Mouse (Mus musculus) heart, embryonic 14.5 days (tissue): ENCODE results near the gene Psmb1. TPM values are rescaled to one million over a fixed set of nuclear protein-coding genes. Genes with fewer than 3 reads are reported as not detected.
"Not testable (repeated sequence)": the region's sequence is repeated elsewhere in the genome, so short reads cannot be mapped to it uniquely, and the experiment has no call there.

ENCODE experiments used
- ATAC-seq: fragments of 200-750 bp; cut with Nextera tagmentation; 2 replicates; pipeline ENCODE4 v1.8.0; 2017; ENCODE audit warnings: low read depth, moderate TSS enrichment; ENCODE audit not compliant: insufficient number of reproducible peaks, insufficient read depth, low FRiP score
- H3K27ac ChIP-seq, 2 experiments: fragments of 200-500 bp in 1 of 2; fragments of 300-500 bp in 1 of 2; sonication (generic) in 1 of 2; replicated peaks in 1 of 2; 2 replicates each; pipeline ENCODE4 v1.5.1; 2012 to 2014; ENCODE audit warnings: low read depth in 2 of 2, low read length in 2 of 2, control low read depth in 1 of 2, mild to moderate bottlenecking in 1 of 2, mixed read lengths in 1 of 2; ENCODE audit not compliant: control insufficient read depth in 1 of 2, insufficient read depth in 1 of 2
- H3K27me3 ChIP-seq: fragments of 300-500 bp; sonication (generic); 2 replicates; pipeline ENCODE4 v1.6.1; 2014; ENCODE audit warnings: mild to moderate bottlenecking, low read length, control low read depth; ENCODE audit not compliant: control insufficient read depth, insufficient read depth
- H3K36me3 ChIP-seq: fragments of 300-500 bp; sonication (generic); 2 replicates; pipeline ENCODE4 v1.6.1; 2014; ENCODE audit warnings: mild to moderate bottlenecking, control low read depth, low read length, mixed read lengths; ENCODE audit not compliant: control insufficient read depth, insufficient read depth
- H3K4me1 ChIP-seq, 2 experiments: fragments of 200-500 bp in 1 of 2; fragments of 300-500 bp in 1 of 2; sonication (generic) in 1 of 2; 2 replicates each; pipeline ENCODE4 v1.6.1; 2012 to 2014; ENCODE audit warnings: low read length in 2 of 2, control low read depth in 1 of 2, mixed read lengths in 1 of 2; ENCODE audit not compliant: control insufficient read depth in 2 of 2, insufficient read depth in 2 of 2
- H3K4me2 ChIP-seq: fragments of 300-500 bp; sonication (generic); 2 replicates; pipeline ENCODE4 v1.6.1; 2014; ENCODE audit warnings: mild to moderate bottlenecking, low read length
- H3K4me3 ChIP-seq, 2 experiments: fragments of 200-500 bp in 1 of 2; fragments of 300-500 bp in 1 of 2; sonication (generic) in 1 of 2; 2 replicates each; pipeline ENCODE4 v1.5.1; 2012 to 2014; ENCODE audit warnings: low read length in 2 of 2, mild to moderate bottlenecking in 2 of 2, control low read depth in 1 of 2, low read depth in 1 of 2, moderate library complexity in 1 of 2; ENCODE audit not compliant: control insufficient read depth in 1 of 2, insufficient read depth in 1 of 2
- H3K9ac ChIP-seq: fragments of 300-500 bp; sonication (generic); 2 replicates; pipeline ENCODE4 v1.6.1; 2014; ENCODE audit warnings: mild to moderate bottlenecking, low read length
- H3K9me3 ChIP-seq: fragments of 300-500 bp; sonication (generic); 2 replicates; pipeline ENCODE4 v1.6.1; 2016; ENCODE audit warnings: low read length, control low read depth; ENCODE audit not compliant: control insufficient read depth
- WGBS: fragments of 180-500 bp; shearing (Covaris S2); extraction: QIAGEN DNeasy Blood & Tissue Kit; methylation state at CpG from one replicate; pipeline ENCODE4 v1.1.7; 2014; 5-methylcytosine and 5-hydroxymethylcytosine counted together
- polyA plus RNA-seq: library from polyadenylated mRNA; unstranded; fragments of >200 nt; fragmentation: Nextera tagmentation; extraction: Ambion mirVana; gene quantifications from 2 replicates; pipeline ENCODE4 v1.2.1, GENCODE M21; 2014

Gene Psmb1
- 211 and 225 TPM in 2 replicates for polyA plus RNA-seq

- no peaks in the 10 kb centered on the region for H3K9me3 ChIP-seq
- no peaks in the 10 kb centered on the region for H3K27me3 ChIP-seq
- WGBS = under 1% methylated on average over 63 of the region's 63 CpGs
- H3K36me3 ChIP-seq = peaks cover 30% of the 10 kb centered on the region
- H3K27ac ChIP-seq = peak within 1 kb of the TSS; percentile 68 to 86
- H3K4me3 ChIP-seq = peak within 1 kb of the TSS; percentile 78 to 87
- H3K4me2 ChIP-seq = peak within 1 kb of the TSS; percentile 90
- peak within 1 kb of the TSS; percentile 92 for H3K9ac ChIP-seq
- H3K4me1 ChIP-seq = peaks cover 0 to 32% of the 10 kb centered on the region in 2 experiments; a peak in 3 of 4 replicates
- ATAC-seq = peak; percentile 86
Measured at GRCm38 (mm10) chr17:15499656-15500394, at the start of gene Psmb1, which contains the start of gene Tbp. Gene Psmb1 (minus strand): TSS chr17:15499751. Gene Tbp (plus strand): TSS chr17:15499888.

- H3K27me3 ChIP-seq = no peaks in the 10 kb centered on the region
- H3K9ac ChIP-seq = no peak overlapping the region
Measured at GRCm38 (mm10) chr17:15546440-15546839, 46.9 kb upstream of the Psmb1 start.

GRCm38 (mm10) chr17:15543868-15544267, 44.3 kb upstream of the Psmb1 start:
- not testable (repeated sequence) for H3K4me1 ChIP-seq, H3K9me3 ChIP-seq, H3K27ac ChIP-seq, H3K9ac ChIP-seq, H3K36me3 ChIP-seq, H3K27me3 ChIP-seq, ATAC-seq, H3K4me2 ChIP-seq, H3K4me3 ChIP-seq
- WGBS = 47% methylated on average over 3 of the region's 4 CpGs

More at GRCm38 (mm10) chr17:15546440-15546839, 46.9 kb upstream of the Psmb1 start:
- 68% methylated on average over 4 of the region's 4 CpGs for WGBS
- ATAC-seq = no peak
- Histone ChIP-seq H3K4me1 (no peaks in the 10 kb centered on the region), H3K36me3 (no peaks in the 10 kb centered on the region), H3K4me2 (no peak overlapping the region), H3K27ac (no peak overlapping the region), H3K9me3 (0 out of 2 replicates have a peak, but pooled peaks cover 4% of the 10 kb centered on the region), H3K4me3 (no peak overlapping the region)

GRCm38 (mm10) chr17:15540309-15540708, 40.8 kb upstream of the Psmb1 start:
- H3K4me3 ChIP-seq = no peak overlapping the region
- 56% methylated on average over 4 of the region's 4 CpGs for WGBS
- H3K4me2 ChIP-seq = no peak overlapping the region
- no peaks in the 10 kb centered on the region for H3K36me3 ChIP-seq
- H3K27me3 ChIP-seq = 0 out of 2 replicates have a peak, but pooled peaks cover 9% of the 10 kb centered on the region
- no peak overlapping the region for H3K27ac ChIP-seq
- H3K4me1 ChIP-seq = no peaks in the 10 kb centered on the region
- 0 out of 2 replicates have a peak, but pooled peaks cover 4% of the 10 kb centered on the region for H3K9me3 ChIP-seq
- no peak overlapping the region for H3K9ac ChIP-seq
- ATAC-seq = no peak

- Histone ChIP-seq H3K9me3 (no peaks in the 10 kb centered on the region), H3K4me2 (peak overlapping the region; percentile 74), H3K36me3 (no peaks in the 10 kb centered on the region), H3K27ac (no peak overlapping the region), H3K9ac (peak overlapping the region; percentile 32), H3K27me3 (0 out of 2 replicates have a peak, but pooled peaks cover 14% of the 10 kb centered on the region), H3K4me3 (peak overlapping the region; percentile 38 to 46), H3K4me1 (no peaks in the 10 kb centered on the region)
- under 1% methylated on average over 33 of the region's 33 CpGs for WGBS
- ATAC-seq = no peak; the same call in 1 of the 2 replicates
Measured at GRCm38 (mm10) chr17:15536457-15536904, 36.9 kb upstream of the Psmb1 start.

- Histone ChIP-seq H3K9ac (peak overlapping the region; percentile 32; the same call in 1 of the 2 replicates), H3K4me2 (peak overlapping the region; percentile 74), H3K4me1 (no peaks in the 10 kb centered on the region), H3K9me3 (no peaks in the 10 kb centered on the region), H3K36me3 (no peaks in the 10 kb centered on the region), H3K4me3 (peak overlapping the region; percentile 38 to 46; a peak in 3 of 4 replicates), H3K27me3 (0 out of 2 replicates have a peak, but pooled peaks cover 14% of the 10 kb centered on the region), H3K27ac (no peak overlapping the region)
- ATAC-seq = no peak
- WGBS = 19% methylated on average over 8 of the region's 8 CpGs
Measured at GRCm38 (mm10) chr17:15535943-15536342, 36.4 kb upstream of the Psmb1 start.

GRCm38 (mm10) chr17:15535162-15535800, 35.7 kb upstream of the Psmb1 start:
- H3K27ac ChIP-seq = no peak overlapping the region
- H3K4me2 ChIP-seq = 0 out of 2 replicates have a peak overlapping the region, but pooled peaks have one; percentile 74
- H3K9me3 ChIP-seq = no peaks in the 10 kb centered on the region
- H3K4me1 ChIP-seq = no peaks in the 10 kb centered on the region
- no peak overlapping the region for H3K4me3 ChIP-seq
- no peaks in the 10 kb centered on the region for H3K36me3 ChIP-seq
- no peak for ATAC-seq
- H3K27me3 ChIP-seq = 0 out of 2 replicates have a peak, but pooled peaks cover 14% of the 10 kb centered on the region
- no peak overlapping the region for H3K9ac ChIP-seq
- 54% methylated on average over 11 of the region's 11 CpGs for WGBS
